Mouse (Mus musculus) fat pad, adult 2 months (tissue): Measurements from ENCODE around the gene Anks3.

Source experiments
- DNase-seq: peaks from one replicate; pipeline ENCODE4 v3.0.0-alpha.2; 2011; ENCODE audit warnings: low read depth, low spot score; ENCODE audit errors: extremely low read depth

The Anks3 gene

GRCm38 (mm10) chr16:4901167-4901566, 62.8 kb downstream of the Anks3 start:
- DNase-seq: no peak

- DNase-seq: no peak
These were observed 64.3 kb downstream of the Anks3 start for GRCm38 (mm10) chr16:4899711-4900110.

- no peak for DNase-seq
These were observed 65.1 kb downstream of the Anks3 start for GRCm38 (mm10) chr16:4898881-4899280.

GRCm38 (mm10) chr16:4897146-4897730, 66.8 kb downstream of the Anks3 start:
- no peak for DNase-seq

GRCm38 (mm10) chr16:4896249-4897027, 67.6 kb downstream of the Anks3 start:
- DNase-seq: no peak

GRCm38 (mm10) chr16:4894201-4894908, 69.7 kb downstream of the Anks3 start:
- DNase-seq: no peak

- DNase-seq: no peak
These were observed 71.8 kb downstream of the Anks3 start for GRCm38 (mm10) chr16:4892171-4892570.
